Mouse (Mus musculus): ENCODE measurements around the gene Oard1. TPM values are rescaled to one million over a fixed set of nuclear protein-coding genes. Genes with fewer than 3 reads are reported as not detected.

Oard1 gene
- polyA plus RNA-seq, 1 experiment from 2014 or later, result 73.3 TPM

Other genes with a start within 250 kb of the Oard1 start
- gene A530064D06Rik, start 242.7 kb upstream of the Oard1 start, polyA plus RNA-seq (2015; fragmentation: Nextera tagmentation; extraction: Ambion mirVana), result 0.13 and 0.42 TPM in 2 replicates
- gene Trem1, start 177.2 kb upstream of the Oard1 start, polyA plus RNA-seq (2015; fragmentation: Nextera tagmentation; extraction: Ambion mirVana), result 0.05 TPM in 2 replicates
- gene Trem3, start 162.2 kb upstream of the Oard1 start, polyA plus RNA-seq (2015; fragmentation: Nextera tagmentation; extraction: Ambion mirVana), result 0.14 and 0.30 TPM in 2 replicates
- gene Treml4, start 145.7 kb upstream of the Oard1 start, polyA plus RNA-seq (2015; fragmentation: Nextera tagmentation; extraction: Ambion mirVana), result 0.82 and 1.5 TPM in 2 replicates
- gene Treml2, start 110.5 kb upstream of the Oard1 start, polyA plus RNA-seq (2015; fragmentation: Nextera tagmentation; extraction: Ambion mirVana), result 8.9 and 11.9 TPM in 2 replicates
- gene B430306N03Rik, start 93.9 kb upstream of the Oard1 start, polyA plus RNA-seq (2015; fragmentation: Nextera tagmentation; extraction: Ambion mirVana), result 0.53 and 0.64 TPM in 2 replicates
- 2.1 and 3.8 TPM in 2 replicates for gene Trem2, start 63.6 kb upstream of the Oard1 start, polyA plus RNA-seq (2015; fragmentation: Nextera tagmentation; extraction: Ambion mirVana)
- gene Treml1, start 50.1 kb upstream of the Oard1 start, polyA plus RNA-seq (2015; fragmentation: Nextera tagmentation; extraction: Ambion mirVana), result 0.10 TPM in 2 replicates
- 13.3 and 15.2 TPM in 2 replicates for gene Nfya, start 108 bp upstream of the Oard1 start, polyA plus RNA-seq (2015; fragmentation: Nextera tagmentation; extraction: Ambion mirVana)
- gene Apobec2, start 22.9 kb downstream of the Oard1 start, polyA plus RNA-seq (2015; fragmentation: Nextera tagmentation; extraction: Ambion mirVana), result 0.86 and 1.6 TPM in 2 replicates
- gene Tspo2, start 41.5 kb downstream of the Oard1 start, polyA plus RNA-seq (2015; fragmentation: Nextera tagmentation; extraction: Ambion mirVana), result 0.17 TPM in 1 of 2 replicates, not detected in the other
- 17.2 and 21.6 TPM in 2 replicates for gene Unc5cl, start 44.9 kb downstream of the Oard1 start, polyA plus RNA-seq (2015; fragmentation: Nextera tagmentation; extraction: Ambion mirVana)

Measured in thymus, postnatal 0 days (tissue).